Mouse (Mus musculus) layer of hippocampus, postnatal 36 days (tissue): Measurements from ENCODE around the gene Irx3. TPM values are rescaled to one million over a fixed set of nuclear protein-coding genes. Genes with fewer than 3 reads are reported as not detected.

Source experiments
- DNase-seq, 2 experiments: peaks; one replicate each; pipeline ENCODE4 v3.0.0; 2022
- total RNA-seq, 2 experiments: library from RNA; stranded (reverse); gene quantifications; 2 replicates each; pipeline ENCODE4 v1.2.3; 2021

Gene Irx3
- total RNA-seq, 2 experiments from 2014 or later, result 0.23 to 0.25 TPM

GRCm38 (mm10) chr8:91801241-91801811, 541 bp downstream of the Irx3 start:
- peak in 1 of 2 experiments; percentile 4 for DNase-seq

GRCm38 (mm10) chr8:91800523-91801240, 1.2 kb downstream of the Irx3 start:
- DNase-seq, result no peak

GRCm38 (mm10) chr8:91799681-91800522, 2.0 kb downstream of the Irx3 start:
- peak in 1 of 2 experiments; percentile 3 for DNase-seq

- no peak for DNase-seq
These were observed 2.8 kb downstream of the Irx3 start for GRCm38 (mm10) chr8:91799016-91799581.

- DNase-seq, result peak in 1 of 2 experiments; percentile 24
These were observed 4.1 kb downstream of the Irx3 start for GRCm38 (mm10) chr8:91797626-91798271.

- DNase-seq, result no peak
These were observed 8.0 kb downstream of the Irx3 start for GRCm38 (mm10) chr8:91793846-91794245.

- no peak for DNase-seq
These were observed 14.5 kb downstream of the Irx3 start for GRCm38 (mm10) chr8:91787194-91787895.

GRCm38 (mm10) chr8:91782940-91783339, 18.9 kb downstream of the Irx3 start:
- no peak for DNase-seq

- DNase-seq, result no peak
These were observed 19.7 kb downstream of the Irx3 start for GRCm38 (mm10) chr8:91782201-91782600.

GRCm38 (mm10) chr8:91780648-91781047, 21.2 kb downstream of the Irx3 start:
- no peak for DNase-seq

- DNase-seq, result no peak
These were observed 33.0 kb downstream of the Irx3 start for GRCm38 (mm10) chr8:91768857-91769256.

- DNase-seq, result no peak
These were observed 36.3 kb downstream of the Irx3 start for GRCm38 (mm10) chr8:91765411-91766034.

GRCm38 (mm10) chr8:91755566-91755965, 46.3 kb downstream of the Irx3 start:
- DNase-seq, result no peak

GRCm38 (mm10) chr8:91755062-91755461, 46.8 kb downstream of the Irx3 start:
- no peak for DNase-seq

GRCm38 (mm10) chr8:91750794-91751125, 51.1 kb downstream of the Irx3 start:
- DNase-seq, result no peak

GRCm38 (mm10) chr8:91750096-91750793, 51.6 kb downstream of the Irx3 start:
- no peak for DNase-seq

- no peak for DNase-seq
These were observed 52.5 kb downstream of the Irx3 start for GRCm38 (mm10) chr8:91749412-91749811.
